Mouse (Mus musculus): ENCODE measurements around the gene Lypd1.

The Lypd1 gene

DNA sequence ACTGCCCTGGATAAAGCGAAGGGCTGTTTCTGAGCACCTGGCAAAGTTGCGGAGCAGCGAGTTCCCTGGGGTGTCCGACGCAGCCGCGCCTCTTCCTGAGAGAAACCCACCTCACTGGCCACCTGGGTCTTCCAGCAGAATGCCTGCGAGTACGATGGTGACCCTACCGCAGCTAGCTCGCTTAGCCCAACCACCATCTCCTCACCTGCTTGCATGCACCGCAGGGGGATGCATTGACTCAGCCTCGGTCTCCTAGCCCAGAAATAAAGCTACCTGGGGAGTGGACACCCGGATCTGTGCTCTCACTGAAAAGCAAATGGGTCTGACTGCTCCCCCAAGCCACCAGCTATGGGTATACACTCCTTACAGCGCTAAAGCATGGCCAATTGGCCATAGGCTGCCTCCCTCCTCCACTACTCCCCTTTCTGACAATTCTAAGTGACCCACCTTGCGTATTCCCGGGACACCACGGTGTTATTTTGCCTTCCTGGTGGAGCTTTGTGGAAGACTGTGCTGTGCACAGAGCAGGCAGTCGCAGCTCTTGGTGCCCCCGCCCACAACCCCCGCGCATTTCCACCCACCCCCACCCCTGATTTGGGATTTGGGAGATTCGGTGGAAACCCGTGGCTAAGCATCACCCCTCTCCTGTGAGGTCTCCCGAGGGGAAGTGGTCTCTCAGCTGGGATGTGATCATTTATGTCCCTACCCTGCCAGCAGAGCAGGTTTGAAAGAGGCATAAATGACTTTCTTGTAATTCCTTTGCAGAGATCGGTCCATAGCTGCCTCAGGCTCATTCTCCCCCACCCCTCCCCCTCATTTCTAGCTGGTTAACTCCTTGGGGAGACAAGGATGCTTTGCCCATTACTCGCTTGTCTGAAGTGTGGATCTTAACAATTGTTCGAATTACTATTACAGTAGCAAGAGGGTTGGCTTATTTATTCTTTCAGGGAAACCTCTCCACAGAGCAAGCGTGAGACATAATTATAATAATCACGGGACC lies at the start of gene Lypd1:
Gene Lypd1 (minus strand): TSS at position 501 of the 1,000 bp plus-strand sequence.
- no peak for DNase-seq (ENCODE audit: low read depth)

DNA sequence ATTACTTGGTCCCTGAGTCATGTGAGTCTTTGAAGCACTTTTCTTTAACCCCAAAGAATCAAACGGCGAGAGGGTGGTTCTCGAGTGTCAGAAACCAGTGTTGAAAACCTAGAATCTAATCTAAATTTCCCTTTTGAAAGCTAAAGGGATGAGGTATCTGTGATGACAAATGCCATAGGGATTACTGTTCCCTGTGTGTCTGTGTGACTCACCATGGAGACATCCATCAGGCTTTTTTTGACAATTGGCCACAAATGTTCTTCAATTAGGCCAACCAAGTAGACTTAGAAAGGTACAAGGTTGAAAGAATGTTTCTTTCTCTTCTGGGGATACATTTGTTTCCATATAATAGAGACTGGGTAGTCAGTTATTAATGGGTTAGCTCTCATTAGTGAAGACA lies 38.1 kb upstream of the Lypd1 start:
- no peak for DNase-seq (ENCODE audit: low read depth)

DNA sequence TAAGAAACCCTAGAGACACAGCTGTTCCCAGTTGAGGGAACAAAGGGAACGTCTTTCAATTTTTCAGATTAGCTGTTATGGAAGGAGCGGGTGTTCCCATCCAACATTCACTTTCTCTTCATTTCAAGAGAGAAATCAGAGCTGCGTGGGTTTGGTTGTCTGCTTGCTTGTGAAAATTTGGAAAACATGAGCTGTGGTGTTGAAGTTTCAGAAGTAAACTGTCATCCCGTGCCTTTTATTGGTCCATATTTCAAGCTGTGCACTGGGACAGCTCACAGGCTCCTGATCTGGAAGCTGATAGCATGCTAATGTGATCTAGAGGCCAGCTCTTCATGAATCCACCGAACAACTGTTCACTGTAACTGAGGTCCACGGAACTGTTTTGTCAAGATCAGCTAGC lies 36.2 kb upstream of the Lypd1 start:
- no peak for DNase-seq (ENCODE audit: low read depth)

DNA sequence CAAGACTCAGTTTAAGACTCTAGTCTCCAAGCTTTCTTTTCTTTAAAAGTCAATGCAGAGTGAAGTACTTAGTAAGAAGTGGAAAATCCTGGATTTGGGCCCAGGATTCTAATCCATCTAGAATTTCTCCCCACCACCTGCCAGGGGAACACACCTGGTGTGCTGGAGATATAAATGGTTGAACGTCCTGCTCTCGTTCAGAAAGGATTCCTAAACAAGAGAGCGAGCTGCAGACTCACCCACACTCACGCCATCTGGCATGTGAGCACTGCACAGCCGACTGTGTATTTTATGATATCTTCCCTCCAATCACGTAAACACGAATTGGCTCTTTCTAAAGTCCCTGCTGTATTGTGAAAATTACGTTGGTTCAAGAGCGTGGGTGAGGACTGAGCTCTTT lies 32.2 kb upstream of the Lypd1 start:
- no peak for DNase-seq (ENCODE audit: low read depth)

DNA sequence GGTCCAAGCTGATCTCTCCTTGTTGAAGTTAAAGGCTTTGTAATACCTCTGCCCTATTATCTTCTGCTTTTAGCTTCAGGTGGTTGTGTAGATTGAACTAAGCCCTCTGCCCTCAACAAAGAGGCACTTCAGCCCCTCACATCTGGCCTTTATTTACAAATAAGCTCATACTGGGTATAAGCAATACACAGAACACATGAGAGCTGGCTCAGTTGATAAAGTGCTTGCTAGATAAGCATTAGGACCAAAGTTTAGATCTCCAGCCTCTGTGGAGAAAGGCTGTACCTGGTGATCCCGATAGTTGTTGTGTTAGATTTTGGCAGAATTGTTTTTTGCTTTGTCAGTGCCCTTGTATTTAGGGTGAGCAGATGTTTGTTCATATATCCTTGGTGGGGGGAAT lies 30.4 kb upstream of the Lypd1 start:
- DNase-seq (ENCODE audit: low read depth): no peak

GRCm38 (mm10) chr1:125925486-125925885 lies 12.6 kb upstream of the Lypd1 start:
- DNase-seq (ENCODE audit: low read depth): no peak

DNA sequence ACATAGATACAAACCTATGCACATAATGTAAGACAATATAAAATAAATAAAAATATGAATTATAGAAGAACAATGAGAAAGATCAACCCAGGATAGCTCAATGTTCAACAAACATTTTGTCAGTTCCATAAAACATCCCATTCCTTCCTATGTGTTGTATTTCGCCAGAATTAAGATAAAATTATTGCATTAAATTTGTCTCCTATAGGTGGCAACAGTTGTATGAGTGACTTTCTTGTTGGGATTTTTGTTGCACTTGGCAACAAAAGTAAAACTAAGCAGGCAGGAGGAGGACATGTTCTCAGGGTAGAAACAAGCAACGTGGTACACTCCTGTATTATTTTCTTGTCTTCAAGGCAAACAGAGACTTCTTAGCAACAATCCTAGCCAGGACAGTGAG lies 10.2 kb upstream of the Lypd1 start:
- no peak for DNase-seq (ENCODE audit: low read depth)

GRCm38 (mm10) chr1:125920696-125921095 lies 7.8 kb upstream of the Lypd1 start:
- DNase-seq (ENCODE audit: low read depth): no peak

- DNase-seq (ENCODE audit: low read depth): no peak
Observed at GRCm38 (mm10) chr1:125911901-125912445, 928 bp downstream of the Lypd1 start.

GRCm38 (mm10) chr1:125911337-125911900 lies 1.5 kb downstream of the Lypd1 start:
- no peak for DNase-seq (ENCODE audit: low read depth)

DNA sequence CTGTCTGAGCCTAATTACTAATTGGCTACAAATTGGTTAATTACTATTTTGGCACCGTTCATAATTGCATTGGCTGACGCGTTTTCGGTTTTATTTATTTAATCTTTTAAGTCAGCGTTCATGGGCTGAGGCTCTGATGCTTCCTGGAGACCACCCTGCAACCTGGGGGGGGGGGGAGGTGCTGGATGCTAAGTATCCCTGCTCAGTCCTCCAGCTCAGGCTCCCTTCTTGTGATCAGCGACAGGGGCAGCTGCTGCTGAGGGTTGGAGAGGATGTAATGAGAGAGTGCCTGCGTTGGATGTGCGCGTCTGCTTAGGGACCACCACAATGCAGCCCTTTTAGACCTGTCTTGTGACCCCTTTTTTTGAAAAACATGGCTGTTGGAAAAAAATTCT lies 2.0 kb downstream of the Lypd1 start:
- DNase-seq (ENCODE audit: low read depth): no peak

DNA sequence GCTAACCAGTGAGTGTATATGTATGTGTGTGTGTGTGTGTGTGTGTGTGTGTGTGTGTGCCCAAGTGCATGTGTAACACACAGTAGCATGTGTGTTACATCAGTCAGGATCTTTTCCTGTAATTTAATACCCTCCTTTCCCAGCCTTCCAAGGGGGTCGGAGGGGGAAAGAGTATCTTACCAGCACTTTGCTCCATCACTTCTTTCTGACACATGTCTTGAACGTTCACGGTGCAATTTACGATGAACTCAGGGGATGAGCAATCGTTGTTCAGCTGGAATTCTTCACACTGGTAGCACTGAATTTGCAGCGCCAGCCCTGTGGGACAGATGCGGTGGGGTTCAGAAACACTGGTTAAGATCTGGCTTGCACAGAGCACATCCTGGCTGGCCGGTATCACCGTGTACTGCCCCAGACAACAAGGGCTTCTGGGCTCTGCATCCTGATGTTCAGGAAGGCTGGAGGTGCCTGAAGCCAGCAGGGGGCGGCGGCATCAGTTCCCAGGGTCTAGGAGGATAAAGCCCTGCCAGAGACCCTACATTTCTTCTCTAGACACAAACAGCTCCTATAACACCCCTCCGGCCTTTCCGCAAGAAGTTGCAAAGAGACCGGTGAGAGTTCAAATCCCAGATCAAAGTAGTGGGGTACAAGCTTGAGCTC lies 2.6 kb downstream of the Lypd1 start:
- DNase-seq (ENCODE audit: low read depth): no peak

DNA sequence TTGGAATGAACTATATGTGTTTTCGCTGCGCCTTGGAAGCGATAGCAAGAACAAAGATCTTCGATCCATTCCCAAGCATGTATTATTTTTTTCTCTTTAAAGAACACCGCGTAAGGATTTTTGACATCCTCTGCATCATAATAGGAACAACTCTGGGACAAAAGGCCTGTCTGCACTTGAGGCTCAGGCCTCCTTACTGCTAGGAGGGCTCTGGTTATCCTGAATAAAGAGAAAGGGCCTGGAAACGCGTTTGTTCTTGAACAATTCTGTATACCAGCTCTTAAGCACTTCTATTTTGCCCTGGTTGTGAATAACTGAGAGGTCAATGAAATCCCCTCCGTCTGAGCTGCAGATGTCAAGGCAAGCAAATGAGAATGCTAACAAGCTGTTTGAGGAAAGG lies 19.7 kb downstream of the Lypd1 start:
- DNase-seq (ENCODE audit: low read depth): no peak

- no peak for DNase-seq (ENCODE audit: low read depth)
Observed at GRCm38 (mm10) chr1:125870056-125870455, 42.8 kb downstream of the Lypd1 start.

DNA sequence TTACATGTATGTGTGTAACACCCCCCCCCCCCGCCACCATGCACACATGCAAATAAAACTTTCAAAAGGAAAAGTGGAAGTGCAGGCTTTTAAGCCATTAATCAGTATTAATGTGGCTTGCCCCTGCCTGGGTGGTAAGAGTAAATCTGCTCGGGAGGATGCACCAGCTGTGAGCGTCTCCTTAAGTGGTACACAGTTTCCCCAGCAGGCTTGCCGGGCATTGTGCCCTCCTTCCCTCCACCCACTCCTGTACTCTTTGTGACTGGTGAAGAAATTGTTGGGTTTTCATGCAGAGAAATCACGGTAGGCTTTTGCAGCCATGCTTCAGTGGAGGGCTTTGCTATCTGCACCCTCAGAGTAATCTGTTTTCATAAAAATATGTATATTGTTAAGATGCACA lies 54.3 kb downstream of the Lypd1 start:
- DNase-seq (ENCODE audit: low read depth): no peak

GRCm38 (mm10) chr1:125854646-125855045 lies 58.3 kb downstream of the Lypd1 start:
- DNase-seq (ENCODE audit: low read depth): no peak

GRCm38 (mm10) chr1:125839746-125840392 lies 73.0 kb downstream of the Lypd1 start:
- DNase-seq (ENCODE audit: low read depth): no peak

DNA sequence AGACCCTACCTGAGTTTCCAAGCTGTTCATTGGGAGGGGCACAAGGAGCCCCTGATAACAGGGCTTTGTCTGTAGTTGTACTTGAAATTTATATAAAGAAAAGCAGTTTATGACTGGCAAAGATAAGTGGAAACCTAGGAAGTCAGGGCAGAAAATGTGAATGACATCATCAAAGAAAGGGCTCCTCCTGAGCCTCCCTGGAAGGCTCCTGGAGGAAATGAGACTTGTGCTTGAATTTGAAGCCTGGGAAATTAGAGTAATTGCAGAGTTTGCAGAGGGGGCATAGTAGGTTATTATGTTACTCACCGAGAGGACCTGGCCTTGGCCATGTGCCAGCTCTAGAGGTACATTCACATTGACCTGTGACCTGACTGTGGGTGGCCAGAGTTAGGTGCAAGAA lies 75.4 kb downstream of the Lypd1 start:
- DNase-seq (ENCODE audit: low read depth): no peak

DNA sequence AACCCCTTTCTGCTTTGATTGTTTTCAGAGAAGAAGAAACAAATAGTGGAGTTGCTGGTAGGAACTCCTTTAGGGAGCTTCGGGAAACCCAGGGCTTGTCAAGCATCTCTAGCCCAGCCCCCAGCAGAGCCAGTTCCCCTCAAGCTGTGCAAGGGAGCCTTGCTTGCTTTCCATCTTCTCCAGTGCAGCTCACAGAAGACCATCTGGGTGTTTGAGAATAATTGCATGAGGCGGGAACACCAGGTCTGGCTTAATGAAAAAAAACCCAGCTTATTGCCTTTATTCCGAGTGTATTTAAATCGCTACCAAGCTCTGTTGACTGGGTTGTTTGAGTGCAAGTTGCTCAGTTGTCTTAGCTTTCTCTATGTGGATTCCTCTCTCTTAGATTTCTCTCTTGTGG lies 89.3 kb downstream of the Lypd1 start:
- no peak for DNase-seq (ENCODE audit: low read depth)

- no peak for DNase-seq (ENCODE audit: low read depth)
Observed at GRCm38 (mm10) chr1:125821101-125821500, 91.8 kb downstream of the Lypd1 start.

Measured in induced T-regulatory cell, adult 2 months (primary cell).